Mouse (Mus musculus) left cerebral cortex, adult 8-10 months (tissue): ENCODE measurements around the gene Efcab2. TPM values are rescaled to one million over a fixed set of nuclear protein-coding genes. Genes with fewer than 3 reads are reported as not detected.

Source experiments
- DNase-seq, 2 experiments: peaks; one replicate each; pipeline ENCODE4 v3.0.0; 2022; ENCODE audit warnings: low spot score in 2 of 2
- microRNA-seq, 2 experiments: library from miRNA; unstranded; fragments of <30 nt; microRNA quantifications; one replicate each; pipeline ENCODE4 v1.2.0; 2022
- total RNA-seq, 4 experiments: library from RNA; stranded (reverse); gene quantifications; 2 replicates each; pipeline ENCODE4 v1.2.4; 2022

Gene Efcab2
- total RNA-seq, 4 experiments from 2014 or later: 10.0 to 14.8 (median 13.1) TPM

GRCm38 (mm10) chr1:178530301-178531078 is 124.6 kb downstream of the Efcab2 start:
- DNase-seq: peak; percentile 65 to 81

Small RNA genes within 50 kb of the gene (microRNA-seq; reads per million reads assigned to microRNA genes)
- 0 reads per million in 2 experiments for gene Gm27458

Other genes with a start within 250 kb of the Efcab2 start
- 10 to 100 TPM; 16.0 to 17.5 (median 17.0) TPM for gene Desi2, start 218.7 kb upstream of the Efcab2 start, total RNA-seq
- gene Cox20, start 87.0 kb upstream of the Efcab2 start, total RNA-seq: 10 to 100 TPM; 22.5 to 37.3 (median 28.5) TPM
- gene Hnrnpu, start 68.3 kb upstream of the Efcab2 start, total RNA-seq: 100 to 1,000 TPM; 359 to 418 (median 395) TPM
- 10 to 100 TPM in 1 of 4 experiments, 1 to 10 TPM in 3; 9.3 to 10.2 (median 9.4) TPM for gene Kif26b, start 123.0 kb downstream of the Efcab2 start, total RNA-seq